Mouse (Mus musculus) lung, adult 2 months (tissue): ENCODE results near the gene Gm7271. TPM values are rescaled to one million over a fixed set of nuclear protein-coding genes. Genes with fewer than 3 reads are reported as not detected.

Experiments used
- DNase-seq: peaks from one replicate; pipeline ENCODE4 v3.0.0; 2022
- H3K4me1 ChIP-seq: fragments of 200-500 bp; 2 replicates; pipeline ENCODE4 v1.6.1; 2011; ENCODE audit warnings: low read length; ENCODE audit not compliant: control insufficient read depth, insufficient read depth
- H3K4me3 ChIP-seq: fragments of 200-500 bp; replicated peaks from 2 replicates; pipeline ENCODE3; 2011; ENCODE audit warnings: low read depth, mild to moderate bottlenecking, control low read depth, low read length; ENCODE audit errors: extremely low read depth
- CTCF ChIP-seq: fragments of 200-500 bp; IDR thresholded peaks from 2 replicates; pipeline ENCODE4 v1.5.1; 2011; ENCODE audit warnings: mild to moderate bottlenecking, low read length, control low read depth; ENCODE audit not compliant: insufficient read depth
- POLR2A ChIP-seq: fragments of 200-500 bp; IDR thresholded peaks from 2 replicates; pipeline ENCODE4 v1.6.1; 2011; ENCODE audit warnings: low read depth, mild to moderate bottlenecking, control low read depth, low read length, borderline replicate concordance; ENCODE audit errors: extremely low read depth
- WGBS: fragments of 180-500 bp; shearing (Covaris S2); methylation state at CpG from one replicate; pipeline ENCODE4 v1.1.7; 2018; 5-methylcytosine and 5-hydroxymethylcytosine counted together
- polyA plus RNA-seq: library from polyadenylated mRNA; depleted of rRNA; stranded (reverse); fragments of >200 nt; gene quantifications from 2 replicates; pipeline ENCODE4 v1.2.3, GENCODE M21; 2012; rRNA removed

Gene Gm7271
- polyA plus RNA-seq: not detected in 2 replicates

GRCm38 (mm10) chr5:76483811-76484210, at the start of gene Gm7271:
Gm7271 (plus strand) TSS chr5:76484040.
- no peak within 1 kb of the TSS for H3K4me3 ChIP-seq
- no peak for DNase-seq
- no peak for TF ChIP-seq CTCF
- TF ChIP-seq POLR2A: no peak
- 49% methylated on average over 5 of the region's 5 CpGs for WGBS
- no peaks in the 10 kb centered on the region for H3K4me1 ChIP-seq

DNA sequence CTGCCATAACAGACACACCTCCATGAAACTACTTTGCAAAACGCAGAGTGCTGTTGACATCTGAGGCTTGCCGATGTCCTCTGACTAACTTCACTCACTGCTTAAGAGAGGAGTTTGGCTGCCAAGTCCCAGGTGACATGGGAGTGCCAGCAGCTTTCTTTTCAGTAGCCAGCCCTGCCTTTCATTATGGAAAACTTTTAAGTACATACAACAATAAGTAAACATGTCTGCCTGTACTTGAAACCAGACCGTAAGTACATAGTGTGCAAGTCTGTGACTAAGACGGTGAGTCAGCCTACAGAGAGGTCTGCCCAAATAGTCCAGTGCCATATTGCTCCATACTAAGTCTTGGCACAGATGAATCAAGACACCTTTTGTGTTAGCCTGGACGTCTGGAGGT, 46.7 kb upstream of the Gm7271 start:
- WGBS: 56% methylated on average over 5 of the region's 5 CpGs
- Histone ChIP-seq H3K4me3 (no peak overlapping the region), H3K4me1 (no peaks in the 10 kb centered on the region)
- peak; percentile 23 for DNase-seq
- TF ChIP-seq POLR2A (no peak), CTCF (no peak)

GRCm38 (mm10) chr5:76437696-76438095, 46.1 kb upstream of the Gm7271 start:
- no peak for TF ChIP-seq POLR2A
- no peak for TF ChIP-seq CTCF
- Histone ChIP-seq H3K4me3 (no peak overlapping the region), H3K4me1 (no peaks in the 10 kb centered on the region)
- WGBS: 90% methylated on average over 8 of the region's 8 CpGs
- no peak for DNase-seq

DNA sequence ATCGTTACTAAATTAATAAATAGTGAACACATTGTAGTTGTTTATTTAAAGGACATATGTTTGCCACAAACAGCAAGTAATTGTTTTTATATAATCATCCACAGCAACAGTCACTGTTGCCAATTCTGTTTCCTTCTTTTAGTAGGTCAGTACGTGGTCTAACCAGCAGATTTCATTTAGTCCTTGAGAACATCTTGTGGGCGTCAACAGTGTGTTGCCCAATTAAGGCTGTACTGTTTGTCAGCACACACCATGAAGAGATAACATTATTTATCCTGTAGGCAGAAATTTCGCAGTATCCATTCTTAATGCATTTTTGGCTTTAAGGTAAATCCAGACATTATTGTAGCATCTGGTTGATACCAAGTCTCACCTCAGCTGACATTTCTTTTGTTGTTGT, 42.4 kb upstream of the Gm7271 start:
- no peak overlapping the region for H3K4me3 ChIP-seq
- WGBS: 53% methylated on average over 4 of the region's 4 CpGs
- TF ChIP-seq POLR2A (no peak), CTCF (no peak)
- DNase-seq: no peak
- H3K4me1 ChIP-seq: no peaks in the 10 kb centered on the region

GRCm38 (mm10) chr5:76474931-76475330, 8.9 kb upstream of the Gm7271 start:
- no peak overlapping the region for H3K4me3 ChIP-seq
- H3K4me1 ChIP-seq: no peaks in the 10 kb centered on the region
- WGBS: 90% methylated on average over 2 of the region's 2 CpGs
- TF ChIP-seq POLR2A (no peak), CTCF (no peak)
- no peak for DNase-seq

GRCm38 (mm10) chr5:76476873-76477272, 7.0 kb upstream of the Gm7271 start:
- no peak overlapping the region for H3K4me3 ChIP-seq
- no peaks in the 10 kb centered on the region for H3K4me1 ChIP-seq
- no peak for TF ChIP-seq CTCF
- TF ChIP-seq POLR2A: no peak
- DNase-seq: no peak
- WGBS: 60% methylated on average over 4 of the region's 4 CpGs

DNA sequence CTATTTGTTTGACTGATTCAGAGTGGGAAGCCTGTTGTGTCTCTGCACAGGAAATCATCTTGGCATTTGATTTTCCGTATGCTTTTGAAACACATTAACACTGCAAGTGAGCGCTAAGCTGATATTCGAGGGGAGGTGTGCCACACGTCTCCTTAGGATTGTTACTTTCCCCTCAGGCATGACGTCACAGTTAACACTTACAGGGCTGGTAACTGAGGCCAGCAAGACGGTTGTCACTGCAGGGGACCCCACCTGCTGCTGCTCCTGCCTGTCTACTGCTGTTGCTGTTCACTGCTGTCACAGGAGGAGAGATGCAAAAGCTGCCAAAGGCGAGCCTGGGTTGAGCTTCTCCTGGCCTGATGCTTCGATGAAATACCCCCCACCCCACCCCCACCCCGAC, 6.1 kb upstream of the Gm7271 start:
- TF ChIP-seq POLR2A (no peak), CTCF (no peak)

DNA sequence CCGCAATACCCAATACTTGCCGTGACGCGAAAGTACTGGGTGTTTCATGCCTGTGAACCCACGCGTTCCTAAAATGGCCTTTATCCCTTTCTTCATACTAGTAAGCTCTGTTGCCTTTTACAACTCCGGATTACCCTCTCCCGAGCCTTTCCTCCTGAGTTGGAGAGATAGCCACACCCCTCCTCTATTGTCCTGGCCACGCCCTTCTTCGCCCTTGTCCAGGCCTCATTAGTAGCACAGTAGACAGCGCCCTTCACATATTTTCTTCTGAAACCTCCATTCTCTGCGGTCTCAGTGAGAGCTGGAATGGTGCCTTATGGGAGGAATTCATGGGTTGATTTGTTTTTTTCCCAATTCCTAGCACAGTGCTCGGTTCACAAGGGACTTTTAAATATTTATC, 11.3 kb downstream of the Gm7271 start:
- TF ChIP-seq POLR2A (no peak), CTCF (no peak)
- DNase-seq: no peak
- Histone ChIP-seq H3K4me1 (no peaks in the 10 kb centered on the region), H3K4me3 (no peak overlapping the region)
- 78% methylated on average over 13 of the region's 13 CpGs for WGBS

More for the DNA sequence above, 6.1 kb upstream of the Gm7271 start:
- Histone ChIP-seq H3K4me3 (no peak overlapping the region), H3K4me1 (no peaks in the 10 kb centered on the region)
- DNase-seq: no peak
- WGBS: 31% methylated on average over 9 of the region's 9 CpGs

- Histone ChIP-seq H3K4me3 (no peak overlapping the region), H3K4me1 (no peaks in the 10 kb centered on the region)
- no peak for TF ChIP-seq POLR2A
- TF ChIP-seq CTCF: no peak
- WGBS: 44% methylated on average over 1 of the region's 1 CpGs
- DNase-seq: no peak
Observed at GRCm38 (mm10) chr5:76522446-76522845, 38.6 kb downstream of the Gm7271 start.

- TF ChIP-seq POLR2A (no peak), CTCF (no peak)
- no peak for DNase-seq
- no peak overlapping the region for H3K4me3 ChIP-seq
- WGBS: 57% methylated on average over 5 of the region's 5 CpGs
- H3K4me1 ChIP-seq: no peaks in the 10 kb centered on the region; the same call in 1 of the 2 replicates
Observed at GRCm38 (mm10) chr5:76524623-76525022, 40.8 kb downstream of the Gm7271 start.
